Mouse (Mus musculus) kidney, adult 2 months (tissue): ENCODE data around the gene Mybbp1a.

Experiments used
- CTCF ChIP-seq: fragments of 200-500 bp; conservative IDR thresholded peaks from 2 replicates; pipeline ENCODE4 v1.5.1; 2011; ENCODE audit warnings: low read depth, mild to moderate bottlenecking, control low read depth, low read length, moderate library complexity, mixed read lengths; ENCODE audit not compliant: insufficient read depth, insufficient read length
- POLR2A ChIP-seq: fragments of 200-500 bp; IDR thresholded peaks from one replicate; pipeline ENCODE4 v1.6.1; 2011; ENCODE audit warnings: low read depth, low read length, control low read depth

DNA sequence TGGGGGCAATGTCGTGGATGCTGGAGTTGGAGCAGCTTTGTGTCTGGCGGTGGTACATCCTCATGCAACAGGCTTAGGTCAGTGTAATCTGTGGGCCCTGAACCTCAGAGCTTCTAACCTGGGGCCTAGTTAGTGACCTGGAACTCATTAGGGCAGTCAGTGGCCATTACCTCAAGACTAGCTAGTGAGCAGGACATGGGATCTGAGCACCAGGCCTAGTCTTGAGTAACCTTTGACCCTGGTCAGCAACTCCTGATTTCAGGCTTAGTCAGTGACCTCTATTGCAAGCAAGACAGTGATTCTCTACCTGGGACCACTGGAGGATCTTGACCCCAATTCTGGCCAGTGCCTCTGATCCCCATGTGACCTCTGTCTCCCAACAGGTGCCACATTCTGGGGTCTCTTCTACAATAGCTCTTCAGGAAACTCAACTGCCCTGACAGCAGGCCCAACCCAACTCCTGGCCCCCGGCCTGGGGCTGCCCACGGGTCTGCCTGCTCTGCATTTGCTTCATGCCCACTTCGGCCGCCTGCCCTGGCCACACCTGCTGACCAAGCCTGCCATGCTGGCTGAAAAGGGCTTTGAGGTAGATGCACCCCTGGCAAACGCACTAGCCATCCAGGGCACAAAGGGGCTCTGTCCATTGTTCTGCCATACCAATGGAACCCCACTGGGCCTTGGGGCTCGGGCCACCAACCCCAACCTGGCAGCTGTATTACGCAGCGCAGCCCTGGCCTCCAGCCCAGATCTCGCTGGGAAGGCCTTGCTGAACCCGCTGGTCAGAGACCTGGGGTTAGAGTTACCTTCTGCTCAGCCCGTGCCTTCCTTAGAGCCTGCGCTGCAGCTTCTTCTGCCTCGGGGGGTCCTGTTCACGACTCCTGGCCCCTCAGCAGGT, 4.2 kb upstream of the Mybbp1a start:
- TF ChIP-seq CTCF (no peak), POLR2A (no peak)
